Mouse (Mus musculus): Measurements from ENCODE around the gene Mapre3.

The Mapre3 gene

GRCm38 (mm10) chr5:30866871-30867270, 52.4 kb downstream of the Mapre3 start:
- ChIA-PET POLR2A (interaction anchor here in 2 of 4 experiments (0.5 to 1.1 kb wide), 2 partner anchors 12 to 15 kb away, joined by 3 read pairs; no protein-coding TSS in a partner anchor), CTCF (no interaction called here)

- POLR2A ChIA-PET, result interaction anchor here in 2 of 4 experiments (1.5 to 16.7 kb wide), 6 partner anchors 9 to 155 kb away, joined by 4 to 222 read pairs (median 16); partner anchors contain the start of genes Agbl5 (in 2 of the 2) and Ost4 (in 1 of the 2)
- CTCF ChIA-PET, result no interaction called here
Measured at GRCm38 (mm10) chr5:30867712-30868111, 53.3 kb downstream of the Mapre3 start, which contains the start of gene Tmem214. TSS of gene Tmem214 (plus strand) at chr5:30868012.

- CTCF ChIA-PET, result interaction anchor here in 2 of 4 experiments (0.8 to 1.4 kb wide), 4 partner anchors 53 to 172 kb away, joined by 3 to 5 read pairs (median 4); partner anchors contain the start of gene Khk (in 1 of the 2)
Measured at GRCm38 (mm10) chr5:30868981-30869380, 54.5 kb downstream of the Mapre3 start.

GRCm38 (mm10) chr5:30869405-30870130, 55.1 kb downstream of the Mapre3 start:
- ChIA-PET POLR2A (interaction anchor here (0.6 to 16.7 kb wide), 54 partner anchors 8 to 464 kb away, joined by 3 to 222 read pairs (median 4); partner anchors contain the start of genes Atraid (in 3 of the 4), Slc5a6 (in 3 of the 4), Agbl5 (in 2 of the 4) and Dpysl5 (in 2 of the 4)), CTCF (interaction anchor here in 2 of 4 experiments (0.5 to 1.4 kb wide), 5 partner anchors 46 to 172 kb away, joined by 3 to 5 read pairs (median 4); partner anchors contain the start of gene Khk (in 1 of the 2))

More at GRCm38 (mm10) chr5:30868981-30869380, 54.5 kb downstream of the Mapre3 start:
- POLR2A ChIA-PET, result interaction anchor here in 3 of 4 experiments (0.8 to 16.7 kb wide), 50 partner anchors 8 to 311 kb away, joined by 3 to 222 read pairs (median 4); partner anchors contain the start of genes Atraid (in 3 of the 3), Slc5a6 (in 3 of the 3), Agbl5 (in 2 of the 3) and Dpysl5 (in 2 of the 3)

GRCm38 (mm10) chr5:30870131-30870406, 55.6 kb downstream of the Mapre3 start:
- ChIA-PET POLR2A (interaction anchor here (0.6 to 16.7 kb wide), 52 partner anchors 8 to 464 kb away, joined by 3 to 222 read pairs (median 4); partner anchors contain the start of genes Agbl5 (in 2 of the 4), Atraid (in 2 of the 4), Emilin1 (in 2 of the 4) and Ost4 (in 2 of the 4)), CTCF (interaction anchor here in 2 of 4 experiments (0.5 to 1.4 kb wide), 3 partner anchors 45 to 128 kb away, joined by 4 to 5 read pairs (median 4); no protein-coding TSS in a partner anchor)

GRCm38 (mm10) chr5:30872574-30872973, 58.1 kb downstream of the Mapre3 start:
- POLR2A ChIA-PET, result interaction anchor here in 3 of 4 experiments (0.9 to 16.7 kb wide), 6 partner anchors 15 to 57 kb away, joined by 3 to 222 read pairs (median 8); partner anchors contain the start of genes Agbl5 (in 2 of the 3) and Khk (in 1 of the 3)
- CTCF ChIA-PET, result interaction anchor here in 1 of 4 experiments (1.2 kb wide), 1 partner anchor 45 kb away, joined by 4 read pairs; no protein-coding TSS in a partner anchor

GRCm38 (mm10) chr5:30874365-30874764, 59.9 kb downstream of the Mapre3 start:
- ChIA-PET CTCF (interaction anchor here in 3 of 4 experiments (0.6 to 1.2 kb wide), 5 partner anchors 22 to 174 kb away, joined by 3 to 4 read pairs (median 3); partner anchors contain the start of gene Atraid (in 1 of the 3)), POLR2A (interaction anchor here (0.6 to 16.7 kb wide), 12 partner anchors 10 to 157 kb away, joined by 3 to 222 read pairs (median 6); partner anchors contain the start of genes Agbl5 (in 2 of the 4) and Ost4 (in 2 of the 4))

- ChIA-PET CTCF (interaction anchor here in 2 of 4 experiments (0.6 to 1.5 kb wide), 3 partner anchors 15 to 358 kb away, joined by 3 to 5 read pairs (median 4); no protein-coding TSS in a partner anchor), POLR2A (interaction anchor here in 3 of 4 experiments (0.6 to 16.7 kb wide), 19 partner anchors 9 to 223 kb away, joined by 3 to 222 read pairs (median 4); partner anchors contain the start of genes Agbl5 (in 2 of the 3), Atraid (in 1 of the 3), Emilin1 (in 1 of the 3) and Khk (in 1 of the 3))
Measured at GRCm38 (mm10) chr5:30878616-30879015, 64.2 kb downstream of the Mapre3 start.

- ChIA-PET CTCF (interaction anchor here in 3 of 4 experiments (0.6 to 1.7 kb wide), 7 partner anchors 11 to 359 kb away, joined by 3 to 6 read pairs (median 3); no protein-coding TSS in a partner anchor), POLR2A (interaction anchor here in 3 of 4 experiments (0.8 to 16.7 kb wide), 14 partner anchors 9 to 169 kb away, joined by 3 to 222 read pairs (median 6); partner anchors contain the start of genes Agbl5 (in 2 of the 3), Atraid (in 1 of the 3), Khk (in 1 of the 3) and Ost4 (in 1 of the 3))
Measured at GRCm38 (mm10) chr5:30879347-30879943, 65.0 kb downstream of the Mapre3 start.

- CTCF ChIA-PET, result interaction anchor here in 1 of 4 experiments (1.1 kb wide), 1 partner anchor 39 kb away, joined by 3 read pairs; the partner anchor contains the start of gene Khk
- POLR2A ChIA-PET, result interaction anchor here (0.6 to 16.7 kb wide), 10 partner anchors 10 to 164 kb away, joined by 3 to 222 read pairs (median 4); partner anchors contain the start of genes Agbl5 (in 1 of the 4) and Ost4 (in 1 of the 4)
Measured at GRCm38 (mm10) chr5:30881839-30882238, 67.4 kb downstream of the Mapre3 start.

- ChIA-PET CTCF (interaction anchor here in 3 of 4 experiments (0.6 kb wide), 3 partner anchors 44 to 249 kb away, joined by 4 to 7 read pairs (median 6); no protein-coding TSS in a partner anchor), POLR2A (interaction anchor here in 3 of 4 experiments (0.6 to 25.6 kb wide), 22 partner anchors 10 to 295 kb away, joined by 3 to 838 read pairs (median 8); partner anchors contain the start of genes Ost4 (in 3 of the 3), Dpysl5 (in 2 of the 3), Emilin1 (in 2 of the 3) and Khk (in 2 of the 3))
Measured at GRCm38 (mm10) chr5:30886209-30886608, 71.8 kb downstream of the Mapre3 start.

- CTCF ChIA-PET, result interaction anchor here in 2 of 4 experiments (0.6 to 3.2 kb wide), 10 partner anchors 13 to 249 kb away, joined by 3 to 15 read pairs (median 5); partner anchors contain the start of genes Atraid (in 1 of the 2), Khk (in 1 of the 2), Ost4 (in 1 of the 2) and Slc5a6 (in 1 of the 2)
- POLR2A ChIA-PET, result interaction anchor here (0.6 to 25.6 kb wide), 83 partner anchors 10 to 779 kb away, joined by 3 to 838 read pairs (median 5); partner anchors contain the start of genes Ost4 (in 4 of the 4), Dpysl5 (in 3 of the 4), Emilin1 (in 3 of the 4) and Khk (in 3 of the 4)
Measured at GRCm38 (mm10) chr5:30886731-30887130, 72.3 kb downstream of the Mapre3 start.

GRCm38 (mm10) chr5:30887331-30887761, 72.9 kb downstream of the Mapre3 start:
- ChIA-PET POLR2A (interaction anchor here (0.6 to 25.6 kb wide), 99 partner anchors 9 to 780 kb away, joined by 3 to 838 read pairs (median 4); partner anchors contain the start of genes Ost4 (in 4 of the 4), Dpysl5 (in 3 of the 4), Emilin1 (in 3 of the 4) and Khk (in 3 of the 4)), CTCF (interaction anchor here in 3 of 4 experiments (0.6 to 3.2 kb wide), 19 partner anchors 12 to 334 kb away, joined by 3 to 15 read pairs (median 5); partner anchors contain the start of genes Atraid (in 2 of the 3), Khk (in 1 of the 3), Ost4 (in 1 of the 3) and Slc5a6 (in 1 of the 3))

- CTCF ChIA-PET, result interaction anchor here in 3 of 4 experiments (0.6 to 3.2 kb wide), 15 partner anchors 13 to 333 kb away, joined by 3 to 15 read pairs (median 5); partner anchors contain the start of genes Atraid (in 2 of the 3), Khk (in 1 of the 3), Ost4 (in 1 of the 3) and Slc5a6 (in 1 of the 3)
- POLR2A ChIA-PET, result interaction anchor here (0.6 to 25.6 kb wide), 94 partner anchors 11 to 748 kb away, joined by 3 to 838 read pairs (median 5); partner anchors contain the start of genes Ost4 (in 4 of the 4), Dpysl5 (in 3 of the 4), Emilin1 (in 3 of the 4) and Gm29609 (in 3 of the 4)
Measured at GRCm38 (mm10) chr5:30887858-30888336, 73.5 kb downstream of the Mapre3 start.

GRCm38 (mm10) chr5:30888337-30889087, 74.1 kb downstream of the Mapre3 start, which contains the start of gene Agbl5:
TSS of gene Agbl5 (plus strand) at chr5:30888694.
- CTCF ChIA-PET, result interaction anchor here in 3 of 4 experiments (0.5 to 3.2 kb wide), 10 partner anchors 11 to 333 kb away, joined by 3 to 15 read pairs (median 4); partner anchors contain the start of genes Atraid (in 1 of the 3), Khk (in 1 of the 3), Ost4 (in 1 of the 3) and Slc5a6 (in 1 of the 3)
- POLR2A ChIA-PET, result interaction anchor here (0.6 to 25.6 kb wide), 69 partner anchors 10 to 782 kb away, joined by 3 to 838 read pairs (median 6); partner anchors contain the start of genes Ost4 (in 4 of the 4), Atraid (in 3 of the 4), Gm29609 (in 3 of the 4) and Khk (in 3 of the 4)

All from embryonic stem cell, embryonic (primary cell).